Mouse (Mus musculus): Measurements from ENCODE around the gene Itga9. TPM values are rescaled to one million over a fixed set of nuclear protein-coding genes. Genes with fewer than 3 reads are reported as not detected.

Itga9 gene
- polyA plus RNA-seq, 1 experiment from 2014 or later = 27.9 TPM

- in situ Hi-C loops (cut with MboI; ENCODE audit: low pct_unique_long_range_greater_than_20kb) = loop anchor here (5.0 kb wide), 1 partner anchor 326 kb away; no protein-coding TSS in a partner anchor
- POLR2A ChIA-PET = no interaction called here
- CTCF ChIA-PET = interaction anchor here (0.9 kb wide), 1 partner anchor 324 kb away, joined by 3 read pairs; no protein-coding TSS in a partner anchor
- no peak for TF ChIP-seq CTCF (IDR thresholded peaks at IDR 0.05)
- H3K27me3 ChIP-seq = no peaks in the 10 kb centered on the region
- ATAC-seq (no peak), DNase-seq (ENCODE audit: low read depth, low spot score) (no peak)
Observed at GRCm38 (mm10) chr9:118913048-118913447, 306.6 kb downstream of the Itga9 start.

GRCm38 (mm10) chr9:118913613-118914012 is 307.1 kb downstream of the Itga9 start:
- ChIA-PET POLR2A (no interaction called here), CTCF (interaction anchor here (0.9 to 1.5 kb wide), 2 partner anchors 112 to 325 kb away, joined by 3 to 5 read pairs; no protein-coding TSS in a partner anchor)
- in situ Hi-C loops (cut with MboI; ENCODE audit: low pct_unique_long_range_greater_than_20kb) = loop anchor here (5.0 kb wide), 1 partner anchor 326 kb away; no protein-coding TSS in a partner anchor
- DNase-seq (ENCODE audit: low read depth, low spot score) (no peak), ATAC-seq (no peak)
- TF ChIP-seq CTCF (IDR thresholded peaks at IDR 0.05) = no peak
- H3K27me3 ChIP-seq = no peaks in the 10 kb centered on the region

- ChIA-PET POLR2A (interaction anchor here (0.7 kb wide), 1 partner anchor 671 kb away, joined by 4 read pairs; no protein-coding TSS in a partner anchor), CTCF (interaction anchor here (1.0 to 1.5 kb wide), 2 partner anchors 111 to 328 kb away, joined by 3 to 5 read pairs; no protein-coding TSS in a partner anchor)
- in situ Hi-C loops (cut with MboI; ENCODE audit: low pct_unique_long_range_greater_than_20kb) = loop anchor here (5.0 kb wide), 1 partner anchor 327 kb away; no protein-coding TSS in a partner anchor
- ATAC-seq (no peak), DNase-seq (ENCODE audit: low read depth, low spot score) (no peak)
- H3K27me3 ChIP-seq = no peaks in the 10 kb centered on the region
- no peak for TF ChIP-seq CTCF (IDR thresholded peaks at IDR 0.05)
Observed at GRCm38 (mm10) chr9:118914589-118914988, 308.1 kb downstream of the Itga9 start.

- TF ChIP-seq CTCF (IDR thresholded peaks at IDR 0.05) = peak; percentile 74
- H3K27me3 ChIP-seq = no peaks in the 10 kb centered on the region
- in situ Hi-C loops (cut with MboI; ENCODE audit: low pct_unique_long_range_greater_than_20kb) = no loop called here
- POLR2A ChIA-PET = interaction anchor here (0.7 kb wide), 1 partner anchor 672 kb away, joined by 4 read pairs; no protein-coding TSS in a partner anchor
- DNase-seq (ENCODE audit: low read depth, low spot score) (no peak), ATAC-seq (no peak)
- CTCF ChIA-PET = no interaction called here
Observed at GRCm38 (mm10) chr9:118915290-118915689, 308.8 kb downstream of the Itga9 start.

- in situ Hi-C loops (cut with MboI; ENCODE audit: low pct_unique_long_range_greater_than_20kb) = loop anchor here (5.0 kb wide), 2 partner anchors 108 to 148 kb away; no protein-coding TSS in a partner anchor
- ATAC-seq = no peak
Observed at GRCm38 (mm10) chr9:118919672-118920186, 313.2 kb downstream of the Itga9 start.

GRCm38 (mm10) chr9:118920798-118921515 is 314.5 kb downstream of the Itga9 start:
- ATAC-seq (no peak), DNase-seq (ENCODE audit: low read depth, low spot score) (no peak)
- H3K27me3 ChIP-seq = no peaks in the 10 kb centered on the region
- in situ Hi-C loops (cut with MboI; ENCODE audit: low pct_unique_long_range_greater_than_20kb) = loop anchor here (5.0 kb wide), 2 partner anchors 106 to 146 kb away; no protein-coding TSS in a partner anchor
- POLR2A ChIA-PET = interaction anchor here (0.6 to 2.0 kb wide), 4 partner anchors 106 to 330 kb away, joined by 3 to 7 read pairs (median 4); no protein-coding TSS in a partner anchor
- no peak for TF ChIP-seq CTCF (IDR thresholded peaks at IDR 0.05)
- CTCF ChIA-PET = interaction anchor here (0.7 to 2.8 kb wide), 12 partner anchors 12 to 431 kb away, joined by 3 to 22 read pairs (median 4); partner anchors contain the start of gene Dlec1

More at GRCm38 (mm10) chr9:118919672-118920186, 313.2 kb downstream of the Itga9 start:
- CTCF ChIA-PET = interaction anchor here (1.0 to 2.8 kb wide), 6 partner anchors 94 to 153 kb away, joined by 3 to 22 read pairs (median 10); no protein-coding TSS in a partner anchor
- TF ChIP-seq CTCF (IDR thresholded peaks at IDR 0.05) = no peak
- no peak for DNase-seq (ENCODE audit: low read depth, low spot score)
- no peaks in the 10 kb centered on the region for H3K27me3 ChIP-seq
- POLR2A ChIA-PET = interaction anchor here (2.0 kb wide), 1 partner anchor 148 kb away, joined by 7 read pairs; no protein-coding TSS in a partner anchor

- POLR2A ChIA-PET = no interaction called here
- in situ Hi-C loops (cut with MboI; ENCODE audit: low pct_unique_long_range_greater_than_20kb) = loop anchor here (5.0 kb wide), 2 partner anchors 105 to 145 kb away; no protein-coding TSS in a partner anchor
- DNase-seq (ENCODE audit: low read depth, low spot score) (no peak), ATAC-seq (no peak)
- CTCF ChIA-PET = interaction anchor here (1.0 to 2.8 kb wide), 4 partner anchors 111 to 146 kb away, joined by 3 to 22 read pairs (median 10); no protein-coding TSS in a partner anchor
- no peaks in the 10 kb centered on the region for H3K27me3 ChIP-seq
- no peak for TF ChIP-seq CTCF (IDR thresholded peaks at IDR 0.05)
Observed at GRCm38 (mm10) chr9:118921926-118922325, 315.4 kb downstream of the Itga9 start.

GRCm38 (mm10) chr9:118924554-118925085 is 318.1 kb downstream of the Itga9 start:
- DNase-seq (ENCODE audit: low read depth, low spot score) (no peak), ATAC-seq (no peak)
- no peaks in the 10 kb centered on the region for H3K27me3 ChIP-seq
- TF ChIP-seq CTCF (IDR thresholded peaks at IDR 0.05) = no peak
- ChIA-PET CTCF (interaction anchor here (1.3 to 2.9 kb wide), 3 partner anchors 139 to 143 kb away, joined by 3 to 8 read pairs (median 7); no protein-coding TSS in a partner anchor), POLR2A (interaction anchor here (0.6 kb wide), 1 partner anchor 12 kb away, joined by 3 read pairs; no protein-coding TSS in a partner anchor)
- in situ Hi-C loops (cut with MboI; ENCODE audit: low pct_unique_long_range_greater_than_20kb) = loop anchor here (5.0 kb wide), 2 partner anchors 103 to 143 kb away; no protein-coding TSS in a partner anchor

GRCm38 (mm10) chr9:118925286-118926110 is 319.0 kb downstream of the Itga9 start:
- H3K27me3 ChIP-seq = no peaks in the 10 kb centered on the region
- no peak for TF ChIP-seq CTCF (IDR thresholded peaks at IDR 0.05)
- peak; percentile 71 for DNase-seq (ENCODE audit: low read depth, low spot score)
- in situ Hi-C loops (cut with MboI; ENCODE audit: low pct_unique_long_range_greater_than_20kb) = no loop called here
- ChIA-PET POLR2A (interaction anchor here (0.5 to 1.7 kb wide), 5 partner anchors 11 to 293 kb away, joined by 3 to 5 read pairs (median 3); no protein-coding TSS in a partner anchor), CTCF (interaction anchor here (0.8 to 2.9 kb wide), 3 partner anchors 138 to 142 kb away, joined by 3 to 7 read pairs (median 3); no protein-coding TSS in a partner anchor)
- peak; percentile 72 for ATAC-seq
